Mouse (Mus musculus): Measurements from ENCODE around the gene Ubap2l. TPM values are rescaled to one million over a fixed set of nuclear protein-coding genes. Genes with fewer than 3 reads are reported as not detected.

Ubap2l gene
- polyA plus RNA-seq, 1 experiment from 2014 or later = 195 TPM

DNA sequence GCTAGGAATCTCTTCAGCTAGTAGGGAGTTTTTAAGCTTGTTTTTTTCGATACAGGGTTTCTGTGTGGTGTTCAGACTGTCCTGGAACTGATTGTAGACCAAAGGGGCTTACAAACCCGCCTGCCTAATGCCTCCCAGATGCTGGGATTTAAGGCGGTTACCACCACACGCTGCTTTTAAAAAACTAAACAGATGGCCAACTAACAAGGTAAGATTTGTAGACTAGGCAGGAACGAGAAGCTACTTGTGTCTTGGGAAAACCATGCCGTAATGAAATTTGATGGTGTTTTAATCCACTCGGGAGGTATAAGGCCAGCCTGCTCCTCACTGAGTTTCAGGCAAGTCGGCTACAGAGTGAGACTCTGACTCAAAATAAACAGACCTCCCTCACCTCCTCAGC is 53.3 kb downstream of the Ubap2l start:
- Histone ChIP-seq H3K4me1 (ENCODE audit: control insufficient read depth, insufficient read depth, low read length) (peaks cover 5% of the 10 kb centered on the region; the same call in 1 of the 2 replicates), H3K27ac (ENCODE audit: low read depth, low read length) (peak overlapping the region; percentile 81), H3K4me3 (ENCODE audit: low read depth, low read length) (peak overlapping the region; percentile 70), H3K27me3 (ENCODE audit: control insufficient read depth, insufficient read depth, low read length) (no peaks in the 10 kb centered on the region), H3K9ac (ENCODE audit: low read depth, low read length) (peak overlapping the region; percentile 87), H3K9me3 (replicated peaks; ENCODE audit: control insufficient read depth, low read length) (no peaks in the 10 kb centered on the region), H3K36me3 (ENCODE audit: control insufficient read depth, insufficient read depth, low read length) (peaks cover 13% of the 10 kb centered on the region), H3K4me2 (peak overlapping the region; percentile 75)
- ATAC-seq (replicated peaks; ENCODE audit: insufficient number of reproducible peaks, low FRiP score, low TSS enrichment) = peak; percentile 23; the same call in 1 of the 2 replicates
- 23% methylated on average over 8 of the region's 8 CpGs for WGBS (ENCODE audit: insufficient replicate concordance)

DNA sequence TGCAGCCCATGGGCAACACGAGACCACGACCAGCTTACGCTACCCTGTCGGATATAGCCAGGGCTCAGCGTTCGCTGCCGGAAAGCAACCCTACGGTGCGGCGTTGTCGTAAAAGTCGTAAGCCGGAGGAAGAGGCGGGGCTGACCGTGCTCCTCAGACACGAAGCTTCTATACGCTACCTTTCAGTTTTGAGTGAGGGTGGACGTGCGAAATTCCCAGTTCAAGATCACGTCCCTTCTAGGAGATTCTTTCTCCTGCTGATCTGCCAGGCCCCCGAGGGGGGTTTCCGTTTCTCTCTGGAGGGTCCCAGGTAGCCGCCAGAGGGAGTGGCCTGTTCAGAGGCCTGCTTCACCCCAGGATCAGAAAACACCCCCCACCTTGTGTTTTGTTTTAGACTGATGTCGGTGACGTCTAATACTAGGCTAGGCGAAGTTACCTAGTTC is 53.8 kb downstream of the Ubap2l start, which contains the start of gene Hax1:
TSS of gene Hax1 (minus strand) at position 169 of the 443 bp plus-strand sequence.
- peak; percentile 87 for ATAC-seq (replicated peaks; ENCODE audit: insufficient number of reproducible peaks, low FRiP score, low TSS enrichment)
- H3K9me3 ChIP-seq (replicated peaks; ENCODE audit: control insufficient read depth, low read length) = no peaks in the 10 kb centered on the region
- peak within 1 kb of the TSS; percentile 87 for H3K9ac ChIP-seq (ENCODE audit: low read depth, low read length)
- no peaks in the 10 kb centered on the region for H3K27me3 ChIP-seq (ENCODE audit: control insufficient read depth, insufficient read depth, low read length)
- peak within 1 kb of the TSS; percentile 70 for H3K4me3 ChIP-seq (ENCODE audit: low read depth, low read length)
- H3K4me1 ChIP-seq (ENCODE audit: control insufficient read depth, insufficient read depth, low read length) = peaks cover 5% of the 10 kb centered on the region; the same call in 1 of the 2 replicates
- H3K4me2 ChIP-seq = peak within 1 kb of the TSS; percentile 75
- peaks cover 13% of the 10 kb centered on the region for H3K36me3 ChIP-seq (ENCODE audit: control insufficient read depth, insufficient read depth, low read length)
- H3K27ac ChIP-seq (ENCODE audit: low read depth, low read length) = peak within 1 kb of the TSS; percentile 81
- under 1% methylated on average over 26 of the region's 26 CpGs for WGBS (ENCODE audit: insufficient replicate concordance)

DNA sequence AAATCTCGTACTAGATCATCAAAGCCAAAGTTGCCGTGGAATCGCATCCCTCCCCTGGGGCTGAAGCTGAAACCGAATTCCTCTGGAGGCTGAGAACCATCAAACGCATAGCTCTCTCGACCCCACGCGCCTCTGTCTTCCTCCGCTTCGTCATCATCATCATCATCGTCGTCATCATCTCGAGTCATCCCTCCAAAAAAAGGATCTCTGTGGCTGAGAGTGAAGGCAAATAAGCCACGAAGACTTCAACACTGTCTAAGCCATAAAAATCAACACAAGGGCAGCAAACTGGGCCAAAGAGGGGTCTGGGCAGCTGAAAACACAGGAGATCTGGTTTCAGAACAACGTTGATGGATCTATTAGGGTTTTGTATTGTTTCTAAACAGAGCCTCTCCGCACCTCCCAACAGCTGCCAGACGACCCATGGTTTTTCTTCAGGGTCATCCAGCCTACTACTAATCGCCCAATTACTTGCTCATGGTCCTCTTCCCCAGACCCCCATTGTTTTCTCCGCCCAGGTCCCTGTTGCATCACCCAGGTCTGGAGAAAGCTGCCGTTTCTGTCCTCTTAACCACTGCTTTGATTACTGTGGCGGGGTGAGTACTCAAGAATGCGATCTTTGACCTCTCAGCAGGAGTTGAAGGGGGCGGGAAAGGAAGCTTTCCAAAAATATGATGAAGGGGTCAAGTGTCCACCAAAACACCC is 54.5 kb downstream of the Ubap2l start:
- H3K9ac ChIP-seq (ENCODE audit: low read depth, low read length) = peak overlapping the region; percentile 87
- 16% methylated on average over 21 of the region's 23 CpGs for WGBS (ENCODE audit: insufficient replicate concordance)
- peak overlapping the region; percentile 70 for H3K4me3 ChIP-seq (ENCODE audit: low read depth, low read length)
- H3K4me2 ChIP-seq = peak overlapping the region; percentile 75
- no peaks in the 10 kb centered on the region for H3K27me3 ChIP-seq (ENCODE audit: control insufficient read depth, insufficient read depth, low read length)
- H3K4me1 ChIP-seq (ENCODE audit: control insufficient read depth, insufficient read depth, low read length) = peaks cover 5% of the 10 kb centered on the region; the same call in 1 of the 2 replicates
- peaks cover 13% of the 10 kb centered on the region for H3K36me3 ChIP-seq (ENCODE audit: control insufficient read depth, insufficient read depth, low read length)
- peak overlapping the region; percentile 81 for H3K27ac ChIP-seq (ENCODE audit: low read depth, low read length)
- no peak; the same call in 1 of the 2 replicates for ATAC-seq (replicated peaks; ENCODE audit: insufficient number of reproducible peaks, low FRiP score, low TSS enrichment)
- H3K9me3 ChIP-seq (replicated peaks; ENCODE audit: control insufficient read depth, low read length) = no peaks in the 10 kb centered on the region

DNA sequence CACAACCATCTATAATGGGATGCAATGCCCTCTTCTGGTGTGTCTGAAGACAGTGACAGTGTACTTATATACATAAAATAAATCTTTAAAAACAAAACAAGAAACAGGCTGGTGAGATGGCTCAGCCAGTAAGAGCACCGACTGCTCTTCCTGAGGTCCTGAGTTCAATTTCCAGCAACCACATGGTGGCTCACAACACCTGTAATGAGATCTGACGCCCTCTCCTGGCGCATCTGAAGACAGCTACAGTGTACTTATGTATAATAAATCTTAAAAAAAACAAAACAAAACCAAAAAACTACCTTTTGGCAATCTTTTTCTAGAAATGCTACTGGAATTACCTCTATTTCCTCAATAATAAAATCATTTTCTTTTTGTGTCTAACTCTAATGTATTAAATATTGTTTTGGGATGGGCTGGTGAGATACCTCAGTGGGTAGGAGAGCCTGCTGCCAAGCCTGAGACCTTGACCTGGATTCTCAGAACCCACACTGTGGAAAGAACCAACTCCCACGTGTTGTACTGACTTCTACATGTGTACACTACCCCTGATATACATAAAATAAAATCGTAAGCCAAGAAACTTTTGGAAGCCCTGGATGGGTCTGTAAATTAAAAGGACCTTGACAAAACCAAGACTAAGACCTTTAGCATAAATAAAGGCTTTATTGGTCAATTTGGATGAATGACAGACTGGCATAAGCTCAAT is 57.5 kb downstream of the Ubap2l start:
- H3K27ac ChIP-seq (ENCODE audit: low read depth, low read length) = no peak overlapping the region
- no peak overlapping the region for H3K4me3 ChIP-seq (ENCODE audit: low read depth, low read length)
- ATAC-seq (replicated peaks; ENCODE audit: insufficient number of reproducible peaks, low FRiP score, low TSS enrichment) = no peak
- H3K27me3 ChIP-seq (ENCODE audit: control insufficient read depth, insufficient read depth, low read length) = no peaks in the 10 kb centered on the region
- H3K4me2 ChIP-seq = no peak overlapping the region
- WGBS (ENCODE audit: insufficient replicate concordance) = 89% methylated on average over 5 of the region's 5 CpGs
- H3K9me3 ChIP-seq (replicated peaks; ENCODE audit: control insufficient read depth, low read length) = no peaks in the 10 kb centered on the region
- no peaks in the 10 kb centered on the region for H3K36me3 ChIP-seq (ENCODE audit: control insufficient read depth, insufficient read depth, low read length)
- H3K4me1 ChIP-seq (ENCODE audit: control insufficient read depth, insufficient read depth, low read length) = peaks cover 5% of the 10 kb centered on the region; the same call in 1 of the 2 replicates
- H3K9ac ChIP-seq (ENCODE audit: low read depth, low read length) = no peak overlapping the region

DNA sequence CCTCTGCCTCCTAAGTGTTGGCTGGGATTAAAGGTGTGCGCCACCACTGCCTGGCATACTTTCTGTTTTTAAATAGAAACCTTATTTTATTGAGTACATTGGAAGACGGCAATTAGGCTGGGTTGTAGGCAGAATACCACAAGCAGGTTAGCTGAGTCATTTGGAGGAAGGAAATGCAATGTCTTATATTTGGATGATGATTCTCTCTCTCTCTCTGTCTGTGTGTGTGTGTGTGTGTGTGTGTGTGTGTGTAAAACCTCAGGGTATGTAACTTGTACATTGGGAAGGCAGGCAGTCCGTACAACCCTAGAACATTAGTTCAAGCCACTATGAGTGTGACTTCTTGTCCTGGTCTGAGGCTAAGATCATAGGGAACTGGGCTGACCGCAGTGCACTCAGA is 64.6 kb downstream of the Ubap2l start:
- Histone ChIP-seq H3K4me1 (ENCODE audit: control insufficient read depth, insufficient read depth, low read length) (no peaks in the 10 kb centered on the region), H3K9me3 (replicated peaks; ENCODE audit: control insufficient read depth, low read length) (no peaks in the 10 kb centered on the region), H3K9ac (ENCODE audit: low read depth, low read length) (no peak overlapping the region), H3K4me3 (ENCODE audit: low read depth, low read length) (no peak overlapping the region), H3K4me2 (no peak overlapping the region), H3K36me3 (ENCODE audit: control insufficient read depth, insufficient read depth, low read length) (no peaks in the 10 kb centered on the region), H3K27me3 (ENCODE audit: control insufficient read depth, insufficient read depth, low read length) (no peaks in the 10 kb centered on the region), H3K27ac (ENCODE audit: low read depth, low read length) (no peak overlapping the region)
- WGBS (ENCODE audit: insufficient replicate concordance) = 82% methylated on average over 4 of the region's 4 CpGs
- no peak for ATAC-seq (replicated peaks; ENCODE audit: insufficient number of reproducible peaks, low FRiP score, low TSS enrichment)

DNA sequence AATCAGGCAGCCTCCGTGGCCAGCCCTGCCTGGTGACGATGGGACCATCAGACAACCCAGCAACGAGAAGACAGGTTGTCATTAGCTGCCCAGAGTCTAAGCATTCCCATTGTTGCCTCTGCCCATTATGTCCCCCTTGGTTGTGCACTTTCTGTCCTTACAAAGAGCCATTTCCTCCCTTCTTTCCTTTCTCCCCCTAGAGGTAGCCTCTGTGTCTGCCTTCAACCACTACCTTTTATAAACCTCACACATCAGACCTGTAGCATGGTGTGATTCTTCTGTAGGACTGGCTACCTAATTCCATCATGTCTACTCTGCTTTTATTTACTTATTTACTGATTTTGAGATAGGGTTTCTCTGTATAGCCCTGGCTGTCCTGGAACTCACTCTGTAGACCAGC is 65.2 kb downstream of the Ubap2l start:
- 57% methylated on average over 3 of the region's 3 CpGs for WGBS (ENCODE audit: insufficient replicate concordance)
- Histone ChIP-seq H3K27ac (ENCODE audit: low read depth, low read length) (no peak overlapping the region), H3K4me3 (ENCODE audit: low read depth, low read length) (no peak overlapping the region), H3K9ac (ENCODE audit: low read depth, low read length) (no peak overlapping the region), H3K4me2 (no peak overlapping the region), H3K4me1 (ENCODE audit: control insufficient read depth, insufficient read depth, low read length) (no peaks in the 10 kb centered on the region), H3K36me3 (ENCODE audit: control insufficient read depth, insufficient read depth, low read length) (no peaks in the 10 kb centered on the region), H3K27me3 (ENCODE audit: control insufficient read depth, insufficient read depth, low read length) (no peaks in the 10 kb centered on the region), H3K9me3 (replicated peaks; ENCODE audit: control insufficient read depth, low read length) (no peaks in the 10 kb centered on the region)
- ATAC-seq (replicated peaks; ENCODE audit: insufficient number of reproducible peaks, low FRiP score, low TSS enrichment) = no peak

DNA sequence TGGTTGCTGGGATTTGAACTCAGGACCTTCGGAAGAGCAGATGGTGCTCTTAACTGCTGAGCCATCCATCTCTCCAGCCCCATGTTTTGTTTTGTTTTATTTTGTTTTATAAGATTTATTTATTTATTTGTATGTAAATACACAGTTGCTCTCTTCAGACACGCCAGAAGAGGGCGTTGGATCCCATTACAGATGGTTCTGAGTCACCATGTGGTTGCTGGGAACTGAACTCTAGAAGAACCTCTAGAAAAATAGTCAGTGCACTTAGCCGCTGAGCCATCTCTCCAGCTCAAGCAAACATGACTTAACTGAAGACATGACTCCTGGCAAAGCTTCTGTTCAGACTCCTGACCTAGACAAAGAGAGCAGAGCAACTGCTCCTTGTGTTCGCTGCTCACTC is 70.0 kb downstream of the Ubap2l start:
- WGBS (ENCODE audit: insufficient replicate concordance) = 68% methylated on average over 5 of the region's 5 CpGs
- no peak for ATAC-seq (replicated peaks; ENCODE audit: insufficient number of reproducible peaks, low FRiP score, low TSS enrichment)

DNA sequence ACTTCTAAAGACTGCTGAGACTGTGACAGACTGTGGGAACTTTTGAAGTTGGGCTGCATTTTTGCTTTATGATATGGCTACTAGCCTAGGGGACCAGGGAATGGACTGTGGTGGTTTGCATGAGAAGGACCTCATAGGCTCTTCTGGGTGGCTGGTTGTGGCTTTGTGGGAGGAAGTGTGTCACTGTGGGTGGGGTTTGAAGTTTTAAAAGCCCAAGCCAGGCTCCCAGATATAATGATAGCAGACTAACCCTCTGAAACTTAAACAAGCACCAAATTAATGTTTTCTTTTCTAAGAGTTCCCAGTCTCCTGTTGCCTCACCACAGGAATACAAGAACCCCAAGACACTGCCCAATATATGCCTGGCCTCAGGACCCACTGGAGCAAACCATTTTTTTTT is 75.6 kb downstream of the Ubap2l start:
- Histone ChIP-seq H3K4me3 (ENCODE audit: low read depth, low read length) (no peak overlapping the region), H3K4me1 (ENCODE audit: control insufficient read depth, insufficient read depth, low read length) (no peaks in the 10 kb centered on the region), H3K36me3 (ENCODE audit: control insufficient read depth, insufficient read depth, low read length) (no peaks in the 10 kb centered on the region), H3K9me3 (replicated peaks; ENCODE audit: control insufficient read depth, low read length) (no peaks in the 10 kb centered on the region), H3K27ac (ENCODE audit: low read depth, low read length) (no peak overlapping the region), H3K4me2 (no peak overlapping the region), H3K9ac (ENCODE audit: low read depth, low read length) (no peak overlapping the region), H3K27me3 (ENCODE audit: control insufficient read depth, insufficient read depth, low read length) (no peaks in the 10 kb centered on the region)
- no peak for ATAC-seq (replicated peaks; ENCODE audit: insufficient number of reproducible peaks, low FRiP score, low TSS enrichment)

More for the DNA sequence above, 70.0 kb downstream of the Ubap2l start:
- Histone ChIP-seq H3K9me3 (replicated peaks; ENCODE audit: control insufficient read depth, low read length) (no peaks in the 10 kb centered on the region), H3K27me3 (ENCODE audit: control insufficient read depth, insufficient read depth, low read length) (no peaks in the 10 kb centered on the region), H3K4me2 (no peak overlapping the region), H3K4me3 (ENCODE audit: low read depth, low read length) (no peak overlapping the region), H3K4me1 (ENCODE audit: control insufficient read depth, insufficient read depth, low read length) (no peaks in the 10 kb centered on the region), H3K27ac (ENCODE audit: low read depth, low read length) (no peak overlapping the region), H3K36me3 (ENCODE audit: control insufficient read depth, insufficient read depth, low read length) (no peaks in the 10 kb centered on the region), H3K9ac (ENCODE audit: low read depth, low read length) (no peak overlapping the region)

Data from heart, embryonic 11.5 days (tissue).